Mouse (Mus musculus) kidney, adult 2 months (tissue): ENCODE measurements around the gene Ptprn. TPM values are rescaled to one million over a fixed set of nuclear protein-coding genes. Genes with fewer than 3 reads are reported as not detected.

Source experiments
- DNase-seq: peaks from one replicate; pipeline ENCODE4 v3.0.0; 2021
- H3K27ac ChIP-seq: fragments of 200-500 bp; 2 replicates; pipeline ENCODE4 v1.5.1; 2012; ENCODE audit warnings: low read depth, low read length, control low read depth, inconsistent platforms; ENCODE audit not compliant: insufficient read depth
- H3K27me3 ChIP-seq: fragments of 200-500 bp; replicated peaks from 2 replicates; pipeline ENCODE4 v1.6.1; 2012; ENCODE audit warnings: mild to moderate bottlenecking, moderate library complexity, low read length, inconsistent platforms; ENCODE audit not compliant: control insufficient read depth, insufficient read depth
- H3K36me3 ChIP-seq: fragments of 200-500 bp; 2 replicates; pipeline ENCODE4 v1.6.1; 2012; ENCODE audit warnings: mild to moderate bottlenecking, moderate library complexity, low read length, inconsistent platforms; ENCODE audit not compliant: control insufficient read depth, insufficient read depth
- H3K4me1 ChIP-seq: fragments of 200-500 bp; 2 replicates; pipeline ENCODE4 v1.6.1; 2011; ENCODE audit warnings: low read length; ENCODE audit not compliant: control insufficient read depth, insufficient read depth
- H3K4me3 ChIP-seq: fragments of 200-500 bp; 2 replicates; pipeline ENCODE4 v1.5.1; 2011; ENCODE audit warnings: mild to moderate bottlenecking, low read depth, low read length, control low read depth; ENCODE audit not compliant: insufficient read depth
- CTCF ChIP-seq: fragments of 200-500 bp; conservative IDR thresholded peaks from 2 replicates; pipeline ENCODE4 v1.5.1; 2011; ENCODE audit warnings: low read depth, mild to moderate bottlenecking, control low read depth, low read length, moderate library complexity, mixed read lengths; ENCODE audit not compliant: insufficient read depth, insufficient read length
- POLR2A ChIP-seq: fragments of 200-500 bp; IDR thresholded peaks from one replicate; pipeline ENCODE4 v1.6.1; 2011; ENCODE audit warnings: low read depth, low read length, control low read depth
- WGBS: fragments of 180-500 bp; shearing (Covaris S2); methylation state at CpG from one replicate; pipeline ENCODE4 v1.1.7; 2018; 5-methylcytosine and 5-hydroxymethylcytosine counted together
- polyA plus RNA-seq: library from polyadenylated mRNA; depleted of rRNA; stranded (reverse); fragments of >200 nt; gene quantifications from 2 replicates; pipeline ENCODE4 v1.2.3, GENCODE M21; 2012

Ptprn gene
- polyA plus RNA-seq, 1 experiment: 0.81 TPM

DNA sequence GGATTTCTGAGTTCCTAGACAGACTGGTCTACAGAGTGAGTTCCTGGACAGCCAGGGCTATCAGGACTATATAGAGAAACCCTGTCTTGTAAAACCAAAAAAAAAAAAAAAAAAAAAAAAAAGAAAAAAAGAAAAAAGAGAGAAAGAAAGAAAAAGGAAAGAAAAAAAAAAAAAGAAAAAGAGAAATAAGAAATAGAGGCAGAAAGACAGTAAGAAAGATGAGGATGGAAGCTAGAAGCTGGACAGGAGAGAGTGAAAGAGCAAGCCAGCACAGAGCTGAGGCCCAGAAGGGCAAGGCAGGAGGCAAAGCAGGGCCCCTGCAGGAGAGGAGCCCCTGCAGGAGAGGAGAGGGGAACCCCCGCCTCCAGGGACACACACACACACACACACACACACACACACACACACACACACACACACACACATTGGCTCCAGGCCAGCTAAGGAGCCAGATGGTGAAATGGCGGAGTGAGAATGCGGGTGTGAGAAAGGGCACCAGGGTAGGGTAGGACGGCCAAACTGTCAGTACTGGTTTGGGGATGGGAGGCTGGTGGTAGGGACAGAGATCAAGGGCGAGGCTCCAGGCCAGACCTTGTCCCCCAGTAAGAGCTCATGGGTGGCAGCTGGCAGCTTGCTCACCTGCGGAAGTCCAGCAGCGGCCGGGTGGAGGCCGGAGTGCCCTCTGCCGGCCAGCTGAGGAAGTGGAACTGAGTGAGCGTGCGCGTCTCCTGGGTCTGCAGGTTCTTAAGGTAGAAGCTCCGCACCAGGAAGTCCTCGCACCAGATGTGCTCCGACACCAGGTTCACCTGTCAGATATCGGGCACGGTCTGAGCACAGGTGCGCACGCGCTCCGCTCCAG is 13.0 kb downstream of the Ptprn start:
- peak; percentile 94 for DNase-seq
- H3K27me3 ChIP-seq: no peaks in the 10 kb centered on the region
- no peak for TF ChIP-seq POLR2A
- peak; percentile 82 for TF ChIP-seq CTCF
- peak overlapping the region; percentile 36 for H3K4me3 ChIP-seq
- WGBS: 4% methylated on average over 22 of the region's 22 CpGs
- no peak overlapping the region for H3K27ac ChIP-seq
- H3K4me1 ChIP-seq: no peaks in the 10 kb centered on the region
- H3K36me3 ChIP-seq: no peaks in the 10 kb centered on the region

GRCm38 (mm10) chr1:75250498-75250897 is 13.8 kb downstream of the Ptprn start:
- WGBS: 72% methylated on average over 3 of the region's 3 CpGs
- Histone ChIP-seq H3K4me3 (no peak overlapping the region), H3K27me3 (no peaks in the 10 kb centered on the region), H3K36me3 (no peaks in the 10 kb centered on the region), H3K27ac (no peak overlapping the region), H3K4me1 (no peaks in the 10 kb centered on the region)
- no peak for TF ChIP-seq CTCF
- no peak for TF ChIP-seq POLR2A
- no peak for DNase-seq

DNA sequence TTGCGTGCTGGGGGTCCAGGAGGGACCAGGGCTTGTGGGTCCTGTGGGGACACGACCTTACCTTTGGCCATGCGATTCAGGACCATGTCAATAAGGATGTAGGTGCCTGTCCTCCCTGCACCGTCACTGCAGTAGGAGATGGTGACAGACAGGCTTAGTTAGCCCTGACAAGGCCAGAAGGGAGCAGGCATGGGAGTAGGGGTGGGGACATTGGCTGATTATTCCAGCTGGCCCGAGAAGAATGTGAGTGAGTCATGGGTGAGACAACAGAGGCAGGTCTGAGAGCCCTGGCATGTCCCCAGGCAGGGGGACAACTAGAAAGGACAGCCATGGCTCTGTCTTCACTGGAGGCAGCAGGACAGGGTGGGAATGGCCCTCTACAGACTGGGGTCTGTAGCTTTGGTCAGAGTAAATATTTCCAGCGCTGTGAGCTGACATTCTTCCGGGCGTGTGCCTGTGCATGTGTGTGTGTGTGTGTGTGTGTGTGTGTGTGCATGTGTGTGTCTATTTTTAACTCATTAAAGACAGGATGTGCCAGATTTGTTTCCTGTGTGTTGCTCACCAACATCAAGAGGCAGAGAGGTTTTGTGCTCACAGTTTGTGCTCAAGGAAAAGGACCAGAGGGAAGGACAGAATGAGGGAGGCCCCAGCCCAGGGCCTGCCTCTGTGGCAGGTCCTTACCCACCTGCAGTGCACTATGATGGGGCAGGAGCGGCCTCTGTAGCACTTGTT is 16.1 kb downstream of the Ptprn start:
- 49% methylated on average over 9 of the region's 9 CpGs for WGBS
- H3K27ac ChIP-seq: no peak overlapping the region
- no peaks in the 10 kb centered on the region for H3K4me1 ChIP-seq
- H3K27me3 ChIP-seq: no peaks in the 10 kb centered on the region
- peak; percentile 19 for DNase-seq
- no peak overlapping the region for H3K4me3 ChIP-seq
- H3K36me3 ChIP-seq: no peaks in the 10 kb centered on the region
- TF ChIP-seq POLR2A (no peak), CTCF (no peak)

GRCm38 (mm10) chr1:75247071-75247930 is 17.0 kb downstream of the Ptprn start:
- no peak overlapping the region for H3K27ac ChIP-seq
- no peaks in the 10 kb centered on the region for H3K27me3 ChIP-seq
- H3K36me3 ChIP-seq: no peaks in the 10 kb centered on the region
- no peak for TF ChIP-seq POLR2A
- TF ChIP-seq CTCF: no peak
- no peak for DNase-seq
- no peaks in the 10 kb centered on the region for H3K4me1 ChIP-seq
- WGBS: 80% methylated on average over 16 of the region's 16 CpGs
- no peak overlapping the region for H3K4me3 ChIP-seq

DNA sequence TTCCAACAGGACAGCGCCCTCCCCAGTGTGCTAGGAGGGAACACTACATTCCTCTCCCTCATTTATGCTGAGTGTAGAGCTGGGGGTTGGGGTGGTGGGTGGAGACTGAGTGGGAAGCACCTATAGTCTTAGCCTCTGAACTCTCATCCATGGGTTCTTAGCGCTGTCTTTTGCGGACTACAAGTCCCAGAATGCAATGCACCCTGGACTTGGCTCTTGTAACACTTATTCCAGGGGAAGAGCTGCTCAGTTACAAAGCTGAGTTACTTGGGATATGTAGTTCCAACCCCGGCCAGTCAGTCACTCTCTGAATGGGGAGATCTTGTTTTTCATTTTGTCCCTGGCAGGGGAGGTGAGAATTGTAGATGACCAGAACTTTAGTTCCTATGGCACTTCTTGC is 19.5 kb downstream of the Ptprn start:
- H3K27me3 ChIP-seq: no peaks in the 10 kb centered on the region
- no peaks in the 10 kb centered on the region for H3K4me1 ChIP-seq
- H3K27ac ChIP-seq: no peak overlapping the region
- TF ChIP-seq CTCF (no peak), POLR2A (no peak)
- no peak overlapping the region for H3K4me3 ChIP-seq
- DNase-seq: peak; percentile 71
- no peaks in the 10 kb centered on the region; the same call in 1 of the 2 replicates for H3K36me3 ChIP-seq
- WGBS: 35% methylated on average over 4 of the region's 4 CpGs

DNA sequence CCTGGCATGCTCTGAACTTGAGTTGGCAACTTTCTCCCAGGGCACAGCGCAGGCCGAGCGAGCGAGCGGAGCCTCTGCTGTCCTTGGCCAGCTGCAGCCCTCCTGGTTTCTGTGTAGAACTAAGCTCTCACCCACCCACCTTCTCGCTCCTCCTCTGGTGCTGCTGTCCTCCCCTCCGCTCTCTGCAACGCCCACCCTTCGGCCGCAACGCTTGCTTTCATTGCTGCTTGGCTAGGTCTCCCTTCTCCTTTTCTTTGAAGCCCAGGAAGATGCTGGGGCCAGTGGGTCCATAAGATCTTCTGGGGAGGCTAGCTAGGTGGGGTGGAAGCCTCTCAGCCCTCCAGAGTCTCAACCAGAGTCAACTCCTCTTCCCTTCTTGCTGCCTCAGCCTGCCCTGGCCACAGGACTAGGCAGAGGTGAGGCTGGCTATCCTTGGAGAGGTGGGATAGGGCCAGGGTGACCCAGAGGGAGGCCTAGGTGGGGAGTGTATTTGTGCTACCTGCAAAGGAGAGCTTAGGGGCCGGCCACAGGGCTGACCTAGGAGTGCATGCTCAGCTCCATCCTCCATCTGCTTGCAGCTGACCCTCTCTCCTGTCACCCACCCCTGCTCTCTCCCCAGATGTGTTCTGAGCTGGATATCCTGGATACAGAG is 20.0 kb downstream of the Ptprn start:
- no peaks in the 10 kb centered on the region for H3K27me3 ChIP-seq
- no peaks in the 10 kb centered on the region; the same call in 1 of the 2 replicates for H3K36me3 ChIP-seq
- DNase-seq: no peak
- TF ChIP-seq CTCF: no peak
- TF ChIP-seq POLR2A: no peak
- no peak overlapping the region for H3K4me3 ChIP-seq
- H3K27ac ChIP-seq: no peak overlapping the region
- 92% methylated on average over 12 of the region's 12 CpGs for WGBS
- H3K4me1 ChIP-seq: no peaks in the 10 kb centered on the region
